ENCODE assay signal across 23 mouse cellular contexts in genomic region chr4:43567140-43567539, GRCm38 (mm10). TPM values are rescaled to one million over a fixed set of nuclear protein-coding genes. Genes with fewer than 3 reads are reported as not detected.
"Had no signal": no experiment of that assay in that cellular context is flagged by ENCODE, and none has a peak within 500 bp of the region (broad histone marks: within the 10 kb centered on the region; RNA-seq: fewer than 3 reads in every experiment).

No protein-coding gene starts in this region.

- H3K27me3 ChIP-seq: lung, embryonic 15.5 days; megakaryocyte, embryonic 14.5 days; midbrain, embryonic 13.5 days; midbrain, embryonic 15.5 days; neural tube, embryonic 12.5 days; stomach, embryonic 15.5 days had no signal

- DNase-seq: liver, postnatal 0 days; lung, adult 2 months; lung, postnatal 14 days; lung, postnatal 36 days; right cerebral cortex, postnatal 14 days; thymus, adult 2 months; thymus, postnatal 25 days; thymus, postnatal 4 days had no signal

- H3K9ac ChIP-seq: liver, postnatal 0 days; lung, embryonic 15.5 days; midbrain, embryonic 13.5 days; midbrain, embryonic 15.5 days; neural tube, embryonic 12.5 days; stomach, embryonic 15.5 days had no signal

- H3K9me3 ChIP-seq: lung, embryonic 15.5 days; megakaryocyte, embryonic 14.5 days; midbrain, embryonic 13.5 days; midbrain, embryonic 15.5 days; neural tube, embryonic 12.5 days; stomach, embryonic 15.5 days had no signal

- H3K27ac ChIP-seq: lung, embryonic 15.5 days; macrophage; midbrain, embryonic 13.5 days; midbrain, embryonic 15.5 days; neural tube, embryonic 12.5 days; stomach, embryonic 15.5 days; stomach, postnatal 0 days had no signal

- H3K4me2 ChIP-seq: lung, embryonic 15.5 days; midbrain, embryonic 11.5 days; midbrain, embryonic 13.5 days; midbrain, embryonic 15.5 days; neural tube, embryonic 12.5 days; stomach, embryonic 15.5 days had no signal

- ATAC-seq: liver, postnatal 0 days; lung, postnatal 0 days; midbrain, embryonic 13.5 days; midbrain, embryonic 15.5 days had no signal

- H3K4me3 ChIP-seq: lung, embryonic 15.5 days; megakaryocyte, embryonic 14.5 days; midbrain, embryonic 13.5 days; midbrain, embryonic 15.5 days; neural tube, embryonic 12.5 days; stomach, embryonic 15.5 days had no signal

RNA-seq across cellular contexts. Expression of gene Msmp, which starts 17.2 kb away (rescaled TPM):
- total RNA-seq: megakaryocyte progenitor cell, adult 5-6 weeks; midbrain, postnatal 0 days; neutrophil, adult 5-6 weeks had no signal
- polyA plus RNA-seq: macrophage; neural tube, embryonic 14.5 days; thymus, adult 2 months; urinary bladder, adult 2 months had no signal
